Mouse (Mus musculus) T-helper 1 cell (primary cell): ENCODE results near the gene Mrap.

Experiments used
- in situ Hi-C: fragments of 300-600 bp; cut with MboI, MseI; formaldehyde crosslinking; loops from one replicate; pipeline ENCODE4 v1.15.1; 2025; ENCODE audit warnings: high pct_unique_total_duplicates

Mrap gene

GRCm38 (mm10) chr16:90753386-90753941, 15.5 kb downstream of the Mrap start:
- in situ Hi-C loops = loop anchor here (10.0 kb wide), 1 partner anchor 531 kb away; no protein-coding TSS in a partner anchor

GRCm38 (mm10) chr16:90759335-90759734, 21.3 kb downstream of the Mrap start:
- in situ Hi-C loops = loop anchor here (10.0 kb wide), 1 partner anchor 525 kb away; no protein-coding TSS in a partner anchor

DNA sequence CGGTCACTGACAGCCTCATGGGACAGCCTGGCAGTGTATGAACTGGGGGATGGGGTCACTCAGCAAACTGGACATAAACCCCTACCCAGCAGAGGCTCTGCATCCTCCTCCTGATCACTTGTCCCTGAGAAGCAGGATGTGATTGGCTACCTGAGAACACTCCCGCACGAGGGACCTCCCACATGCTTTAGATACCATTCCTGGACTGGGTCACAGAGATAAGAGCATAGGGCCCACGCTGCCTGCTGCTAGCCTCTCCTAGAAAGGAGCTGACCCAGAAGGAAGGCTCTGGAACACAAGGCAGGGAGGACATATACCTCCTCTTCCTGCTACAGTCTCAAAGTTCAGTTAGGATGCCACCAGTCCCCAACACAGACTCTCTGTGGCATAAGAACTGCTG, 22.5 kb downstream of the Mrap start:
- in situ Hi-C loops = no loop called here

GRCm38 (mm10) chr16:90765195-90765877, 27.3 kb downstream of the Mrap start:
- in situ Hi-C loops = no loop called here

- in situ Hi-C loops = no loop called here
These were observed 29.0 kb downstream of the Mrap start for GRCm38 (mm10) chr16:90766919-90767454.

DNA sequence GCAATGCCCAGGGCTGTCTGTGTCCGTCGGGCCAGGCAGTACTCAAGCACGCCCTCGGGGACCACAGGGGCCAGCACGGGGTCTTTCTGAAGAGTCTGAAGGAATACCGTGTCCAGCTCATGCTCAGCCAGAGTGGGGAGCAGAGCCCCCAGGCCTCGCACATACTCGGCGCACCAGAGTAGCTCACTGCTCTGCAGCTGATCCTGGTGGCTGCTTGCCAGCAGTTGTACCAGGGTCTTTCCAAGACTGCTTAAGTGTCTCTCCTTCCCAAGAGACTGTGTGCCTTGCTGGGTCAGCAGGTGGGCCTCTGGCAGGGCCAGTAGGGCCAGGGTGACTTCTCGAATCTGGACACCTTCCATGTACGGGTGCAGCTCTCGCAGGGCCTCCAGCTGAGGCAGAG, 36.2 kb downstream of the Mrap start:
- in situ Hi-C loops = no loop called here

DNA sequence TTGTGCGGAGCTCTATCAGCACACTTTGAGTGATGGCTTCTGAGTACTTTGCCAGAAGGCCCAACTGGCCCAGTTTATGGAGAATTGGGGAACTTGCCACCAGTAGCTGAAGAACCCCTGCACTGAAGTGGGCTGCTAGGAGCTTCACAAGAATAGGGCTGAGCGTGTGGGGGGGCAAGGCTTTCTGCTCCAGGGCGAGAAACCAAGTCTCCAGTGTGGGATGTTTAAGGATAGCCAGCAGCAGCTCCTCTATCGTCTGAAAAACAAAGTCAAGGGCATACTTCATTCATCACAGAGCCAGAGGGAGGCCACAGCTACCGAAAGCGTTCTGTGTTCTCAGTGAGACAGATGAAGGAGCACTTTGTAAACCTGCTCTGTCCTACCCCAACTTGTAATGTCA, 36.6 kb downstream of the Mrap start:
- in situ Hi-C loops = no loop called here

DNA sequence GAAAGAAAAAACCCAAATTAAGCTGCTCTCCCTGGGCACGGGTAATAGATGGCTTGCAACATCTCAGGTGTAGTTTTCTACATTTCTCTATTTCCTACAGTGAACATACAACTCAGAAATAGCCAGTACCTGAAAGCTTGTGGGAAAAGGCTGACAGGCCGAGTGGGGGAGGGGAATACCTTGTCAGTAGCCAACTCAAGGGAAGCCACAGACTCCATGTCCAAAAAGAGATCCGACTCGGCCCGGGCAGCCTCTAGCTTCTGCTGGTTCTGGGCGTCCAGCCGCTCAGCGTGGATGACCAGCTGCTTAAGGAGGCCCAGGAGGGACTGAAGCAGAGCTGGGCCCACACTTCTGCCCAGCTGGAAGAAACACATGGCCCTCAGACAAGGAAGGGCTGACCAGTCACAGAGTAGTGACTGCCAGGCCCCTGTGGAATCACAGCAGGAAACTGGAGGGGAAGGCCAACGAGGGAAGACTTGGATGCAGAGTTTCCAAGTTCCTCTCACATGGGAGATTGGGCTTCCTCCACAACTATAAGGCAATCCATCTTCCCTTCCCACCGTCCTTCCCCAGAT, 38.0 kb downstream of the Mrap start:
- in situ Hi-C loops = no loop called here

- in situ Hi-C loops = no loop called here
These were observed 41.8 kb downstream of the Mrap start for GRCm38 (mm10) chr16:90779783-90780182.

- in situ Hi-C loops = no loop called here
These were observed 45.3 kb downstream of the Mrap start for GRCm38 (mm10) chr16:90783302-90783701.

- in situ Hi-C loops = no loop called here
These were observed 47.2 kb downstream of the Mrap start for GRCm38 (mm10) chr16:90785257-90785656.

- in situ Hi-C loops = no loop called here
These were observed 50.6 kb downstream of the Mrap start for GRCm38 (mm10) chr16:90788580-90788979.

- in situ Hi-C loops = no loop called here
These were observed 52.9 kb downstream of the Mrap start for GRCm38 (mm10) chr16:90790946-90791345.

DNA sequence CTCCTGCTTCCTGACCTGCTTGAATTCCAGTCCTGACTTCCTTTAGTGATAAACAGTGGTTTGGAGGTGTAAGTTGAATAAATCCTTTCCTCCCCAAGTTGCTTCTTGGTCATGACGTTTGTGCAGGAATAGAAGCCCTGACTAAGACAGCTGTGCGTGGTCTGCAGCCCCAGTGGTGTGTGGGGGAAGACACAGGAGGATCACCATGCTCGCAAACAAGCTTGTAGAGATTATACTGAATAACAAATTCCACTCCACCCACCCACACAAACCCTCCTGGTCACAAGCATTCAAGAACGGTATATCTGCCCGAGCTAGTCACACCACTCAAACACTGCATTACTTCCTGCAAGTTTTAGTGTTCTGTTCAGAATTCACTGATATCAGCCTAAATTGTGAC, 54.1 kb downstream of the Mrap start:
- in situ Hi-C loops = no loop called here

DNA sequence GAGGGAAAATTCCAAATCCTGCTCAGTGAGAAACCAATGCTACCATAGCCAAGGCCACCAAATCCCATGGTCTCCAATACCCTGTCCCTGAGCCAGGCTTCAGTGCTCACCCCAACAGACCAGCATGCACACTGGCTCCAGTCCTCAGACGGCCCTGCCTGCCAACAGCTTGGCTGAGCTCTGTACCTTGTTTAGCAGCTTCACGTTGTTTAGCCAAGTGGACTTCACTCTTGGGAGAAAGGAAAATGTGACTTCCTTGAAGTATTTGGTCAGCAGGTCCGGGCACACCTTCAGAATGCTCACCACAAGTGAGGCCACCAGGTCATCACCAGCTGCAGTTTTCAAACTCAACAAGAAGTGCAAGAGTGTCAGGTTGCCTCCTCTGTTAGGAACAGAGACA, 54.5 kb downstream of the Mrap start:
- in situ Hi-C loops = no loop called here

- in situ Hi-C loops = no loop called here
These were observed 56.7 kb downstream of the Mrap start for GRCm38 (mm10) chr16:90794708-90795107.

- in situ Hi-C loops = no loop called here
These were observed 60.4 kb downstream of the Mrap start for GRCm38 (mm10) chr16:90798446-90798845.

DNA sequence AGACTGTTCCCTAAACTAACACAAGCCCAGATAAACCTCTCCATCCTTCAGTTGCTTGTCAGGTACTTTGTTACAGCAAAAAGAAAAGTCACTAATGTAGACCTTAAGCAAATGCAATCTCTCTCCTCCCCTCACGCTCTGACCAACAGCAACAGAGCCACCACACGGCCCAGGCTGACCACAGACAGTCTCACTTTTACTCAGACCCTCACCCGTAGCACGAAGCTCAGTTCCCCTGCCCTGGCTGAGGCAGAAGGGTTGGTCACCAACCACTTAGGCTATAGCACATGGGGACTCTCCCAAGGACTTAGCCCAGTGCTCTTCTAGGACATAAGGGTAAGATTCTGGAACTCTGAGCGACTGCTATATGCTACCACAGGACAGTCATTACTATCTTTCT, 60.8 kb downstream of the Mrap start:
- in situ Hi-C loops = no loop called here
